Mouse (Mus musculus) large intestine, adult 2 months (tissue): ENCODE data around the gene Adamtsl5. TPM values are rescaled to one million over a fixed set of nuclear protein-coding genes. Genes with fewer than 3 reads are reported as not detected.
"Not testable (repeated sequence)": the region's sequence is repeated elsewhere in the genome, so short reads cannot be mapped to it uniquely, and the experiment has no call there.

ENCODE experiments used
- DNase-seq: peaks from one replicate; pipeline ENCODE4 v3.0.0-alpha.2; 2012; ENCODE audit warnings: low read depth, low spot score
- WGBS: fragments of 180-500 bp; shearing (Covaris S2); methylation state at CpG from one replicate; pipeline ENCODE4 v1.1.7; 2018; 5-methylcytosine and 5-hydroxymethylcytosine counted together
- polyA plus RNA-seq: library from polyadenylated mRNA; depleted of rRNA; stranded (reverse); fragments of >200 nt; gene quantifications from 2 replicates; pipeline ENCODE4 v1.2.3, GENCODE M21; 2012

Adamtsl5 gene
- polyA plus RNA-seq, 1 experiment = 40.5 TPM

DNA sequence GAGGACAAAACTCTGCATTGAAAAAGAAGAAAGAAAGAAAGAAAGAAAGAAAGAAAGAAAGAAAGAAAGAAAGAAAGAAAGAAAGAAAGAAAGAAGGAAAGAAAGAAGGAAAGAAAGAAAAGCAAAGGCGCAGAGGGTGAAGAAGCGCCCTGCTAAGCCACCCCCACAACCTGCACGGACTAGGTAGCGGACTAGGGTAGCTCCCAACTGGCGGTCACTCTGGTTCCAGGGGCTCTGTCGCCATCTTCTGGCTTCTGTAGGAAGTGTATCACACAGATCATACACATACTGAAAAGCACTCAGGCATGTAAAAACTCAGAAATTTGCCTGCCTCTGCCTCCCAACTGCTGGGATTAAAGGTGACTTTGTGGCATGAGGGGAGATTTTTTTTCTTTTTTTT, 25.9 kb upstream of the Adamtsl5 start:
- DNase-seq = no peak
- WGBS = 25% methylated on average over 6 of the region's 6 CpGs

DNA sequence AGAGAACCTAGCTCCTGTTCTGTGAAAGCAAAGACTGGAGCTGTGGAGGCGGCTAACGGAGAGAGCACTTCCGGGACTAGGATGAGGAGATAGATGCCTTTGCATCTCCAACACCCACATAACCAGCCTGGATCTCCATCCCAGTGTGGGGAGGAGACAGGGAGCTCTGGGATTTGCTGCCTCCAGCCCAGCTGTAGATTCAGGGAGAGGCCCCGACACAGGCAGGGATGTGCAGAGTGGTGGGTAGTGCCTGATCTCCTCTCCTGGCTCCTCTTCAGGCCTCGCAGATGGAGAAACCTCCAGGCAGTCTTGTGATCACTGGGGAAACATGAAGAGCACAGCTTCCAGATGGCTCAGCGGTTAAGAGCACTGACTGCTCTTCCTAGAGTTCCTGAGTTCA, 24.5 kb upstream of the Adamtsl5 start:
- no peak for DNase-seq
- WGBS = 84% methylated on average over 6 of the region's 6 CpGs

DNA sequence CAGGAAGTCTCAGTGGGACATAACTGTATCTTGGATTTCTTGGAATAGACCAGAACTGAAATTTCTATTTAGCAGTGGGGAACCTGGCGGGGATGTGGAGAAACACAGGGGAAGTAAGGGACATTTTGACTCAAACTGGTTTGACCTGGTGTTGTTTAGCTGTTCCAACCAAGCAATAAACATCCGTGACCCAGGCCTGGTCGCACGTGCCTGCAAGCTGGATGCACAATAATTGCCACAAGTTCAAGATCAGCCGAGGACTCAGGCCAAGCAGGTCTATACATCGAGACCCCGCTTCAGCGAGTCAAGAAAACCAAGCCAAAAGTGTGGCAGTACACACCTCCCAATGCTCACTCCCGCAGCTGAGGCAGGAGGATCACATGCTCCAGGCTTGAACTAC, 23.8 kb upstream of the Adamtsl5 start:
- 50% methylated on average over 9 of the region's 9 CpGs for WGBS
- no peak for DNase-seq

DNA sequence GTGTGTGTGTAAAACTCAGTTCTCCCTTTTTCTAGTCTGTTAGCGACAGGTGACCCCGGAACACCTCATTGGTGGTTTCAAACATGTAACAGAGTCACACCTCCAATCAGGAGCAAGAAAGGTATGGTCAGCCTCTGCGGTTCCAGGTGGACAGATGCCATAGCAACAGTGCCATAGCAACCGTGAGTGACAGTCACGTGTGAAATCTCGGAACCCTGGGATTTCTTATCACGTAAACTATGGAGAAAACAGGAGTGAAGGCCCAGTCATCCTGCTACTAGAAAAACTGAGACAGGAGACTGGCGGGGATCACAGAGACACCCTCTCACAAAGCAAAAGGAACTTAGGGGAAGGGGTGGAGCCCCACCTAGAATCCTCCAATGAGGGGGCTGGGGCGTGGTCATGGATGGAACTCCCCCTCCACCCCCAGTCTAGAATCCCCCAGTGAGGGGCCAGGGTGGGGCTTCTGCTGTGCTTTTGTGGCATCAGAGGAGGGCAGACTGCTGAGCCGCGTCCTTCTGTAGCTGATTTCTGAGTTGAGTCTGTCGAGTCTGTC, 23.3 kb upstream of the Adamtsl5 start:
- DNase-seq = no peak
- WGBS = 9% methylated on average over 12 of the region's 12 CpGs

DNA sequence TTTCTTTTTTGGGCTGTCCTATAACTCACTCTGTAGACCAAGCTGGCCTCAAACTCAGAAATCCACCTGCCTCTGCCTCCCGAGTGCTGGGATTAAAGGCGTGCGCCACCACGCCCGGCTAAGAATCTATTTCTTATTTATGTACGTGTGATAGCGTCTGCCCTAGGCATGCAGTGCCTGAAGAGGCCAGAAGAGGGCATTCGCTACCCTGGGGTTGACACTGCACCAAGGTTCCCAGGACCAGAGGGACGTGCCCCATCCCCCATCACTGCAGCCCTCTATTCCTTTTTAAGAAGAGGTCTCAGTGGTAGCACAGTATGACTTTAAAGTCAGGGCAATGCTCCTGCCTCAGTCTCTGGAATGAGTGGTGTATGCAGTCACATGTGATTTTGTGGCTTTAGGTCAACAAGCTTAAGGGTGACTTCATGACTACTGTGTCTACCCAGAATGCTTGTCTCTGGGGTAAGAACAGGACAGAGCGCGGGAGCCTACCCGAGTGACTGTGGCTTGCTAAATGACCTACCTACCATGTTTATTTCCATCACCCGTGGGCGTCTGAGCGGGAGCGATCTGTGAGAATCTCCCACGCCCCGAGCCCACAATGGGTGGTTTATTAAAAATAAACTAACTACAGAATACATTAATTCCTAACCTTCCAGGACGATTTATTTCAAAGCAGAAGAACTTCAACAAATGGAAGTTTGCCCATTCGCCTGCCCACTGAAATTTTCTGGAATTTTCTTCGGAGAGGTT, 22.0 kb upstream of the Adamtsl5 start:
- DNase-seq = no peak
- WGBS = 74% methylated on average over 21 of the region's 21 CpGs

DNA sequence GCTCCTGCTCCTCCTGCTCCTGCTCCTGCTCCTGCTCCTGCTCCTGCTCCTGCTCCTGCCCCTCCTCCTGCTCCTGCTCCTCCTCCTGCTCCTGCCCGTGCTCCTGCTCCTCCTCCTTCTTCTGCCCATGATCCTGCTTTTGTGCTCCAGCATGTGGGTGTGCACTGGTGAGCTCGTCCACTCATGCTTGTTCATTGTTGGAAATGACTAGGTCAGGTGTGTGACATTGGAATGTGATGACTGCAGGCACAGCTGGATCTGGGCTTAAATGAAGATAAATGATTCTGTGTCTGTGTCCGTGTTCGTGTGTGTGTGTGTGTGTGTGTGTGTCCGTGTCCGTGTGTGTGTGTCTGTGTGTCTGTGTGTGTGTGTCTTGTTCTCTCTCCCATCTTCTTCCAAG, 20.2 kb upstream of the Adamtsl5 start:
- WGBS = 86% methylated on average over 6 of the region's 6 CpGs
- no peak for DNase-seq

DNA sequence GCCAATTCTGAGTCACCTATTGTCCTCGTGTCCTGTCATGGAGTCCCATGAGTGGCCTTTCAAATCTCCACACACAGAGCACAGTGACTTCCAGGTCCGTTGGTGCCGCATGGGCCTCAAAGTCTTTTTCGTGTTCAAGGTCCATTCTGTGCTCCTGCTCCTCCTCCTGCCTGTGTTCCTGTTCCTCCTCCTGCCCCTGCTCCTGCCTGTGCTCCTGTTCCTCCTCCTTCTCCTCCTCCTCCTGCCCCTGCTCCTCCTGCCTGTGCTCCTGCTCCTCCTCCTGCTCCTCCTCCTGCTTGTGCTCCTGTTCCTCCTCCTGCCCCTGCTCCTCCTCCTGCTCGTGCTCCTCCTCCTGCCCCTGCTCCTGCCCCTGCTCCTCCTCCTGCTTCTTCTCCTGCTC, 19.7 kb upstream of the Adamtsl5 start:
- 30% methylated on average over 5 of the region's 5 CpGs for WGBS

DNA sequence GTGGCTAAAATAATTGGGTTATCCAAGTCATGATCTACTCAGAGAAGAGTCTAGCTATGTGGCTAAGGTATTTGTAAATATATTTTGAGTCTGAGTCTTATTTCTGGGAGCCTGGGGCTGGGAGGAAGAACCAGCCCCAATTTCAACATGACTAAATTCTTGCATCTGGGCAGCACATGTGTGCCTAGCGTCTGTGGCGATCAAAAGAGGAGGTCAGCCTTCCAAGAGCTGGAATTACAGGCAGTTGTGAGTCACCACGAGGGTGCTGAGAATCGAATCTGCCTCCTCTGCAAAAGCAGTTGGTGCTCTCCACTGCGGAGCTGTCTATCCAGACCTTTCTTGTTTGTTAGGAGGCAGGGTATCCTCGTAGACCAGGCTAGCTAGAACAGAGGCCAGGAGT, 17.5 kb upstream of the Adamtsl5 start:
- no peak for DNase-seq
- WGBS = 61% methylated on average over 6 of the region's 6 CpGs

More for the DNA sequence above, 19.7 kb upstream of the Adamtsl5 start:
- DNase-seq = no peak

DNA sequence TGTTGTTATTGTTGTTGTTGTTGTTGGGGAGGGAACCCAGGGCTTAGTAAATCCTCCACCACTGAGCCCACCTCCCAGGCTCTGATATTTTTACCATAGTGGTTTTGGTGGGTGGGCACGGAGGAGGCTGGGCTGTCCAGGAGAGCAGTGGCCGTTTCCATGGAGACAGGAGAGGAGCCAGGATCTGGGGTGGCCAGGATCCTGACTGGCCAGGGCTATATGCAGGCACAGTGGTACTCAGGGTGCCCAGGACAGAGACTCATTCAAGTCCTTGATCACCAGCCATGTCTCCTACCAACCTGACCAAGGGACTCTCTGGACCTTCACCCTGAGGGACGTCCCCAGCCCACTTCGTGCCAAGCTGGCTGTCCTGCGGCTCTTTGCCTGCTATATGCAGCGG, 15.5 kb upstream of the Adamtsl5 start:
- 41% methylated on average over 6 of the region's 6 CpGs for WGBS
- DNase-seq = no peak

DNA sequence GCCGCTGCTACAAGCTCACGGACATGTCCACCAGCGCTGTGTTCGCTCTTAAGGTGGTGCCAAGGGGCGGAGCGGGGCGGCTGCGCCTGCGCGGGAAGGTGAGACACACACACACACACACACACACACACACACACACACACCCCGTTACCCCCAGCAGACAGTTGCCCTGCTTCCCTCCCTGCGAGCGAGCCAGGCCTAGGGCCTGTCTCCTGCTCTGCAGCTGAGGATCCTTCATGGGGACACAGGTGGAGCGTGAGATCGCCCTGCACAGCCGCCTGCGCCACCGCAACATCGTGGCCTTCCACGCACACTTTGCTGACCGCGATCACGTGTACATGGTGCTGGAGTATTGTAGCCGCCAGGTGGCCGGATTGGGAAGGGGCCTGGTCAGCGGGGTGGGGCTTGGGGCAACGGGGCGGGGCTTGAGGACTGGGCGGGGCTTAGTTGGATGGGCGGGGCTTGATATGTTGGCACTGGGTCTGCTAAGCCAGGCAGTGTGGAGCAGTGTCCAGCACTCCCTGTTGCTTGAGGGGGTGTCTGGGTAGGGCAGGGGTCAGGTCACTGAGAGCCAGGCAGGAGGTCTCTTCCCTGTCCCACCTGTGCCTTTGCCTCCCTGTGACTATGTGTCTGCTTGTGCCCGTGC, 9.9 kb upstream of the Adamtsl5 start:
- 7% methylated on average over 30 of the region's 31 CpGs for WGBS
- DNase-seq = no peak

DNA sequence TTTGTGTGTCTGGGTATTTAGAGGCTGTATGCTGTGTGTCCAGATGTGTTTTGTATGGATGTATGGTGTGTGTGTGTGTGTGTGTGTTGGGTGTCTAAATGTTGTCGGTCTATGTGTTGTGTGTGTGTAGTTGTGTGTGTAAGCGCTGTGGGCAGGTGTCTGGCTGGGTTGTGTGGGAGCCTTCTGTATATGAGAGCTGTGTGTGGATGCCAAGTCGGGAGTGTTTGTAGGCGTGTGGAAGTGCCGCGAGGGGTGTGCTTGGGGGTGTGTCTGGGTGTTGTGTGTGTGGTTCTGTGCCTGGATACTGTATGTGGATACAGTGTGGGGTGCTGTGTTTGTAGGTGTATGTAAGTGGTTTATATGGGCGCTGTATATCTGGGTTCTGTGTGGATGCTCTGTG, 9.1 kb upstream of the Adamtsl5 start:
- 23% methylated on average over 7 of the region's 7 CpGs for WGBS
- DNase-seq = no peak

DNA sequence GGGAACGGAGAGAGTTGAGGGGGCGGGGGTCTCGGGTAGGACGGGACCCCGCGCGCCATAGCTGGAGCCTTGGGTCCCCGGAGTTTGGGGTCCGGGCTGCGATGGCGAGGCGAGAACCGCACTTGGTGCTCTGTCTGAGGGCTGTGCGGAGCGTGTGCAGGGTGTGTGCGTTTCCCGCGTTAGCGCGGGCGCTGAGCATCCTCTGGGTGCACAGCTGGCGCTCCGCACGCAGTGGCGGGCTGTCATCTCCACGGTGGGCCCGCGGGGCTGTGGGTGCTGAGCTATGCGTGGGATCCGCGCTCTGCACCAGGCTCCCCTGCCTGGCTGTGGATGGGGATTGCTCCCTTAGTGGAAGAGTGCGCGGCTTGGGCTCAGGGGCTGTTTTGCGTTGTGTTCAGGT, 8.5 kb upstream of the Adamtsl5 start:
- 4% methylated on average over 34 of the region's 34 CpGs for WGBS
- DNase-seq = no peak

DNA sequence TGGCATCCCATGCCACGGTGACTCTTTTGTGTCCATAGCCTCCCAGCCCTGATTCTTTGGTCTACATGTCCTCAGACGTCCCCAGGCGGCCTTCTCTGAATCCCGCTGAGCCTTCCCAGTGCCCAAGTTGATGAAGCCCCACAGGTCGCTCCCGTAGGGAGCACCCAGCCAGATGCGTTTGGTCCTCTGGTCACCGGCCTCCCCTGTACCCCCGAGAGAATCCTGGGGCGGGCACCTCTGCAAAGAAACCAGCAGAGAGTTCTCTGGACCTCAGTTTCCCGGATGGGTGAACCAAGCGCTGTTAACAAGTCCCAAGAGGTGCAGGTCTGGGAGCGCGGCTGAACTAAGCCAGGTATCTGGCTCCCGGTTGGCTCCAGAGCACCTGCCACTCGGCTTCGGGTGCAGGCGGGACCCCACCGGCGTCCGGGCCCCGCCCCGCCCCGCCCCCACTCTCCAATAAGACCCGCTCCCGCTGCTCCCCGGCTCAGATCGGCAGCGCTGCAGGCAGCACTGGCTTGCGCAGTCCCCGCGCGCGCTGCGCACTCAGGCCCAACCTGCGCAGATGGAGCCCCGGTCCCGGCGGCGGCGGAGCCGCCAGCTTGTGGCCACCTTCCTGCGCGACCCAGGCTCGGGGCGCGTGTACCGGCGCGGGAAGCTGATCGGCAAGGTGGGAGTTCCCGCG, 7.9 kb upstream of the Adamtsl5 start, which contains the start of gene Plk5:
TSS of gene Plk5 (plus strand) at position 459 of the 682 bp plus-strand sequence.
- WGBS = 2% methylated on average over 53 of the region's 53 CpGs
- no peak for DNase-seq

DNA sequence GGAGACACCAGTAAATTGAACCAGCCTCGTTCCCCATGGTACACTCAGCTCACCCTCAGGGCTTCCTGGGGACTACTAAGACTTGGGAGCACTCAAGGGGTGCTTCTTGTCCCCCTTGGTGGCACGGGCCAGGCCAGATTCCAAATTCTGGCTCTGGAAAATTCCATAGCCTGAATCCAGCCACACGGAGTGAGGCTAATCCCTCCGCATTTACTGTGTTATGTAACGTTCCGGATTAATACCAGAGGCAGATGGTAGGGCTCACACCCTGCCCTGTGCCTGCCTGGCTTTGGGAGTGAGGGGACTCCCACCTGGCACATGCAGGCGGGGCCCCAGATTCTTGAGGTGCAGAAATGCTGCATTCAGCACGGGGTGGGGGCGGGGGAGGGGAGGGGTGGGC, 7.2 kb upstream of the Adamtsl5 start:
- no peak for DNase-seq
- 22% methylated on average over 9 of the region's 9 CpGs for WGBS

DNA sequence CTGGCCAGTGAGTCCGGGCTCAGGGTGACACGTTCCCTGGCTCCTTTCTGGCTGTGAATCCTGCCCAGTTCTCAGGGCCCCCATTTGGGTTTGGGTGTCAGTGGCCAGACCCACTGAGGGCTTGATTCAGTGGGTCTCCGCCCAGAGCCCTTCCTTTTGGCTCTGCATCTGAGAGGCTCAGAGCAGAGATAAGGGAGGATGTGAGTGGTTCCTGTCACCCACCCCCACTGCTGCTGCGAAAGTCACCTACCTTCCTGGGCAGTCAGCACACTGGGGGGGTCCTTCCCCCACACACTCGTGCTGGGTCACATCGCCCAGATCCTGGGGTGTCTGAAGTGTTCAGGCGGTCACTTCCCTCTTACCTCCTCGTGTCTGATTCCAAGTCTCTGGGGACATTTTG, 4.5 kb upstream of the Adamtsl5 start:
- 61% methylated on average over 8 of the region's 8 CpGs for WGBS

DNA sequence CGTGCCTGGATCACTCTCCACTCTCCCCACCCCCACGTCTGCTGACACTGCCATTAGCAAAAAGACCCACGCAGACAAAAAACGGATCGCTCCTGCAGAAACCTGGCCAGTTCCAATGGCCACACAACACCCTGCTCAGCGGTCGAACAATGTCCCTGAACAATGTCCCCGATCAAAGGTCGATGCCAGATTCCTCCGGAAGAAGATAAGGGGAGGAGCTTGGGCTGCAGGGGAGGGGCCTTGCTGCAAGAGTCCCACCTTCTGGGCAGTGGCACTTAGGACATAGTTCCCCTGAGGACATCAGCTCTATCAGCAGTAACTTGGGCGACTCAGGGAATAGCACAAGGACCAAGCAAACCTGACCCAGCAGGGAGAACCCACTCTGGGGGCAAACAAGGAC, 3.7 kb upstream of the Adamtsl5 start:
- 20% methylated on average over 11 of the region's 11 CpGs for WGBS
- no peak for DNase-seq

More for the DNA sequence above, 4.5 kb upstream of the Adamtsl5 start:
- DNase-seq = no peak

DNA sequence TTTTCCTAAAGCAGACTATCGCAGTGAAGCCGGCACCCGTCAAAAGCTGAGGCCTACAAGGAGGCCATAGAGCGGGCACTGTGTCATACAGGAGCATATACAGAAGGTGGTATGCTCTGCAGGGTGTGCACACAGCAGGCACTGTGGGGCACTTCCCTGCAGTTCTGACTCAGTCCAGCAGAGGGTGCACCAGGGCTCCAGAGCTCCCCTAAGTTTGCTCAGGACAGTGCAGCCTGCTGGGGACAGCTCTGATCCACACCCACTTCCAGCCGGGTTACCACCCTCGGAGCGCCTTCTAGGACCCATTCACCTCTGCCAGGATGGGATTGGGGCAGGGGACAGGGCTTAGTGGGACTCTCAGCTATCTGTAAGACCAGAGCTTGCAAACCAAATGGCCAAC, 2.1 kb upstream of the Adamtsl5 start:
- 4% methylated on average over 7 of the region's 7 CpGs for WGBS
- DNase-seq = no peak

DNA sequence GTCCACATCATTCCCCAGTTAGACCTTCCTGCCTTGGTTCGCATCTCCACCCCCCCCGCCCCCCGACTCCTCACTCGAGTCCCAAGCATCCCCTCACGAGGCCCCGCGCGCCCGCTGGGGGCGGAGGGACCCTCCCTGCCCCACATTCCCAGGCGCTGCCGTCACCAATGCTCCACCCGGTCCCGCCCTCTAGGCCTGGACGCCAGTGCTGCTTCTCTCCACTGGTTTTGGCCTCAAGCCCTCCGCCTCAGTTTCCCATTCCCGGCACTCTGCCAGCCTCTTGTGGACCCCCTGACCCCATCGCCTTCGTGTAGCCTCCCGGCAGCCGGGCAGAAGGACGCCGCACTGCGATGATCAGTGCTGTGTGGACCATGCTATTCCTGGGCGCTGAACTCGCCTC, 769 bp upstream of the Adamtsl5 start:
- WGBS = 32% methylated on average over 26 of the region's 26 CpGs
- no peak for DNase-seq

DNA sequence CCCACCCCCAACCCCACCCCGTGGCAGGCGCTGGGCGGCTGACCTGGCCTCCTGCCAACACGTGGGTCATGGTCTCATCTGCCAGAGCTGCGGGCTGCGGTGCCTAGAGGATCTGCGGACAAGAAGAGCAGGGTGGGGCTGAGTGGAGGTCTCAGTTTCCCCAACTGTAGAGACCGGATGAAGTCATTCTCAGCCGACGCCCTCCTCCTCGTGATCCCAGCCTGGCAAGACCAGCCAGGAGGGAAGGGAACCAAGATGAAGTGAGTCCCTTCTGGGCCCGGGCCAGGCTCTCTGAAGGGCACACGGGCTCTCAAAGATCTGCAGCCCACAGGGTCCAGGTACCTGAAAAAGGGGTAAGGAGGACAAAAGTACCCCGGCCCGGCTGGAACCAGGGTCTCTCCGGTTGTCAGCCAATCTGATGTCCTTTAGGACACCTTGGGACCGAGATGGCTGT, 671 bp downstream of the Adamtsl5 start:
- DNase-seq = no peak
- WGBS = 5% methylated on average over 17 of the region's 17 CpGs

DNA sequence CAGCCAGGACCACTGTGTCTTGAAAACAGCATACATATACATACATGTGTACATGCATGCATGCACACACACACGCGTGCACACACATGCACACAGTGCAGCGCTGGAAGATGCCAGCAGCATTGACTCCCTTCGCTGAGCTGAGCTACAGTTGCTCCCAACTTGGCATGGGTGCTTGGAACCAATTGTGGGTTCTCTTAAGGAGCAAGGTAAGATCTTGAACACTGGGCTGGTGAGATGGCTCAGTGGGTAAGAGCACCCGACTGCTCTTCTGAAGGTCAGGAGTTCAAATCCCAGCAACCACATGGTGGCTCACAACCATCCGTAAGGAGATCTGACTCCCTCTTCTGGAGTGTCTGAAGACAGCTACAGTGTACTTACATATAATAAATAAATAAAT, 2.3 kb downstream of the Adamtsl5 start:
- DNase-seq = not testable (repeated sequence)
- 88% methylated on average over 6 of the region's 6 CpGs for WGBS
